10 mouse cellular contexts compared by ENCODE assay signal in genomic region chr19:4298322-4299121, GRCm38 (mm10). TPM values are rescaled to one million over a fixed set of nuclear protein-coding genes. Genes with fewer than 3 reads are reported as not detected.
A peak's percentile ranks its signal among the peaks of the same experiment; 100 is the strongest.
DNase-seq lines count a peak whose midpoint lies in the region; ATAC-seq and TF ChIP-seq lines count a peak whose summit lies in the region.
"Had no signal": no experiment of that assay in that cellular context is flagged by ENCODE, and none has a peak within 500 bp of the region (broad histone marks: within the 10 kb centered on the region; RNA-seq: fewer than 3 reads in every experiment).

No protein-coding gene starts in this region.

- no peak for TF ChIP-seq CTCF in lung, adult 2 months (IDR thresholded peaks at IDR 0.05; ENCODE audit: insufficient read depth, low read length)
- no peak for TF ChIP-seq CTCF in lung, postnatal 0 days (IDR thresholded peaks at IDR 0.05)
- TF ChIP-seq CTCF in small intestine, adult 2 months (IDR thresholded peaks at IDR 0.05; ENCODE audit: extremely low read depth, insufficient read length, insufficient replicate concordance, low read depth, low read length), result no peak

- no peak for TF ChIP-seq EP300 in lung, postnatal 0 days (IDR thresholded peaks at IDR 0.05)

- ATAC-seq in lung, postnatal 0 days, result no peak
- no peak for ATAC-seq in neural tube, embryonic 15.5 days (ENCODE audit: low FRiP score)

- H3K9ac ChIP-seq in lung, postnatal 0 days (replicated peaks; ENCODE audit: low read depth), result no peak overlapping the region
- H3K9ac ChIP-seq in neural tube, embryonic 15.5 days (replicated peaks), result no peak overlapping the region
- H3K9ac ChIP-seq: limb, embryonic 12.5 days had no signal

- TF ChIP-seq POLR2A in lung, adult 2 months (IDR thresholded peaks at IDR 0.05; ENCODE audit: borderline replicate concordance, extremely low read depth, low read depth, low read length), result no peak
- TF ChIP-seq POLR2A in small intestine, adult 2 months (IDR thresholded peaks at IDR 0.05; ENCODE audit: low read depth, low read length), result no peak

- no peak overlapping the region for H3K4me2 ChIP-seq in lung, postnatal 0 days (replicated peaks; ENCODE audit: low read depth, low read length)
- H3K4me2 ChIP-seq in neural tube, embryonic 15.5 days, result no peak overlapping the region
- H3K4me2 ChIP-seq: limb, embryonic 12.5 days had no signal

- no peak overlapping the region for H3K4me3 ChIP-seq in lung, adult 2 months (replicated peaks; ENCODE audit: extremely low read depth, low read depth, low read length)
- no peak overlapping the region for H3K4me3 ChIP-seq in lung, postnatal 0 days (ENCODE audit: low read depth, low read length)
- H3K4me3 ChIP-seq in small intestine, adult 2 months (ENCODE audit: low read depth, low read length), result no peak overlapping the region
- H3K4me3 ChIP-seq in neural tube, embryonic 15.5 days (replicated peaks), result no peak overlapping the region
- H3K4me3 ChIP-seq: limb, embryonic 12.5 days had no signal

- WGBS in lung, adult 2 months, result 76% methylated on average over 17 of the region's 17 CpGs
- WGBS in lung, postnatal 0 days, result 82% methylated on average over 17 of the region's 17 CpGs
- WGBS in small intestine, adult 2 months, result 83% methylated on average over 17 of the region's 17 CpGs
- WGBS in neural tube, embryonic 15.5 days, result 90% methylated on average over 17 of the region's 17 CpGs

- H3K9me3 ChIP-seq in lung, postnatal 0 days (ENCODE audit: low read length), result no peaks in the 10 kb centered on the region
- H3K9me3 ChIP-seq in neural tube, embryonic 15.5 days (replicated peaks), result no peaks in the 10 kb centered on the region
- H3K9me3 ChIP-seq: limb, embryonic 12.5 days had no signal

- H3K4me1 ChIP-seq in lung, adult 2 months (ENCODE audit: control insufficient read depth, insufficient read depth, low read length), result peaks cover 53% of the 10 kb centered on the region
- peaks cover 38% of the 10 kb centered on the region for H3K4me1 ChIP-seq in lung, postnatal 0 days (ENCODE audit: insufficient read depth, low read depth, low read length)
- H3K4me1 ChIP-seq in small intestine, adult 2 months (ENCODE audit: control insufficient read depth, insufficient read depth, insufficient read length, low read length), result peaks cover 51% of the 10 kb centered on the region
- H3K4me1 ChIP-seq in neural tube, embryonic 15.5 days, result peaks cover 56% of the 10 kb centered on the region

- no peaks in the 10 kb centered on the region for H3K27me3 ChIP-seq in lung, postnatal 0 days (replicated peaks; ENCODE audit: insufficient read depth, low read length)
- H3K27me3 ChIP-seq in small intestine, adult 2 months (ENCODE audit: control insufficient read depth, insufficient read depth, low read length), result no peaks in the 10 kb centered on the region
- no peaks in the 10 kb centered on the region for H3K27me3 ChIP-seq in neural tube, embryonic 15.5 days (replicated peaks)
- H3K27me3 ChIP-seq: limb, embryonic 12.5 days had no signal

- no peaks in the 10 kb centered on the region for H3K36me3 ChIP-seq in lung, postnatal 0 days (ENCODE audit: insufficient read depth, low read length)
- no peaks in the 10 kb centered on the region; the same call in 1 of the 2 replicates for H3K36me3 ChIP-seq in small intestine, adult 2 months (ENCODE audit: control insufficient read depth, insufficient read depth, low read length)
- 0 out of 2 replicates have a peak, but pooled peaks cover 3% of the 10 kb centered on the region for H3K36me3 ChIP-seq in neural tube, embryonic 15.5 days

- no peak overlapping the region for H3K27ac ChIP-seq in lung, postnatal 0 days (ENCODE audit: low read length)
- peak overlapping the region; percentile 61 for H3K27ac ChIP-seq in small intestine, adult 2 months (ENCODE audit: insufficient read depth, low read depth, low read length)
- H3K27ac ChIP-seq in neural tube, embryonic 15.5 days (replicated peaks), result no peak overlapping the region

- peak; percentile 56 for DNase-seq in cerebellum, adult 11-12 months
- DNase-seq in cerebellum, adult 11 months, result no peak
- DNase-seq in lung, adult 2 months, result peak; percentile 3
- no peak for DNase-seq in lung, postnatal 0 days (ENCODE audit: low spot score)
- peak; percentile 56 for DNase-seq in brain, adult 2 months (ENCODE audit: low read depth, low spot score)
- no peak for DNase-seq in T-cell, adult 2 months (ENCODE audit: low spot score)
- DNase-seq: retina, postnatal 1 day had no signal

RNA-seq across cellular contexts. Expression of gene Grk2, which starts 7.5 kb away (rescaled TPM):
- 110 and 120 TPM in 2 replicates for polyA plus RNA-seq in lung, adult 2 months (2012; rRNA removed)
- 13.9 and 14.0 TPM in 2 replicates for polyA plus RNA-seq in lung, postnatal 0 days (2015; fragmentation: Nextera tagmentation; extraction: Ambion mirVana)
- polyA plus RNA-seq in small intestine, adult 2 months (2012; rRNA removed), result 64.0 and 128 TPM in 2 replicates
- polyA plus RNA-seq in neural tube, embryonic 15.5 days (2015; fragmentation: Nextera tagmentation; extraction: Ambion mirVana), result 26.2 and 31.3 TPM in 2 replicates

RNA-seq across cellular contexts. Expression of gene Ankrd13d, which starts 15.6 kb away (rescaled TPM):
- 7.3 and 8.4 TPM in 2 replicates for polyA plus RNA-seq in lung, adult 2 months (2012; rRNA removed)
- polyA plus RNA-seq in lung, postnatal 0 days (2015; fragmentation: Nextera tagmentation; extraction: Ambion mirVana), result 2.0 and 2.6 TPM in 2 replicates
- 1.1 and 1.8 TPM in 2 replicates for polyA plus RNA-seq in small intestine, adult 2 months (2012; rRNA removed)
- polyA plus RNA-seq in neural tube, embryonic 15.5 days (2015; fragmentation: Nextera tagmentation; extraction: Ambion mirVana), result 63.0 and 75.4 TPM in 2 replicates

RNA-seq across cellular contexts. Expression of gene Ssh3, which starts 29.5 kb away (rescaled TPM):
- polyA plus RNA-seq in lung, adult 2 months (2012; rRNA removed), result 82.3 and 98.0 TPM in 2 replicates
- 22.7 and 24.4 TPM in 2 replicates for polyA plus RNA-seq in lung, postnatal 0 days (2015; fragmentation: Nextera tagmentation; extraction: Ambion mirVana)
- polyA plus RNA-seq in small intestine, adult 2 months (2012; rRNA removed), result 72.2 and 105 TPM in 2 replicates
- polyA plus RNA-seq in neural tube, embryonic 15.5 days (2015; fragmentation: Nextera tagmentation; extraction: Ambion mirVana), result 19.8 TPM in 2 replicates

Comparison
In these comparisons a context has a peak if more than half of its experiments do, and no peak if none do; other contexts are left out.
1. DNase-seq: peak in cerebellum, adult 11-12 months (single experiment), lung, adult 2 months (single experiment) and brain, adult 2 months (single experiment); none in cerebellum, adult 11 months (single experiment), lung, postnatal 0 days (single experiment) and T-cell, adult 2 months (single experiment).